Mouse (Mus musculus) liver, embryonic 16.5 days (tissue): ENCODE results near the gene Six5. TPM values are rescaled to one million over a fixed set of nuclear protein-coding genes. Genes with fewer than 3 reads are reported as not detected.

Experiments used
- ATAC-seq: fragments of 200-750 bp; cut with Nextera tagmentation; 2 replicates; pipeline ENCODE4 v1.8.0; 2017; ENCODE audit warnings: low read depth, mild to moderate bottlenecking, moderate number of reproducible peaks, moderate library complexity
- H3K27ac ChIP-seq: fragments of 300-500 bp; sonication (generic); 2 replicates; pipeline ENCODE4 v1.5.1; 2014; ENCODE audit warnings: mild to moderate bottlenecking, low read length
- H3K27me3 ChIP-seq: fragments of 300-500 bp; sonication (generic); 2 replicates; pipeline ENCODE4 v1.6.1; 2014; ENCODE audit warnings: low read depth, low read length, mixed read lengths; ENCODE audit not compliant: control insufficient read depth, insufficient read depth
- H3K36me3 ChIP-seq: fragments of 300-500 bp; sonication (generic); 2 replicates; pipeline ENCODE4 v1.6.1; 2014; ENCODE audit warnings: mild to moderate bottlenecking; ENCODE audit not compliant: control insufficient read depth, insufficient read depth
- H3K4me1 ChIP-seq: fragments of 300-500 bp; sonication (generic); 2 replicates; pipeline ENCODE4 v1.6.1; 2014; ENCODE audit warnings: low read depth, low read length, mixed read lengths; ENCODE audit not compliant: control insufficient read depth
- H3K4me2 ChIP-seq: fragments of 300-500 bp; sonication (generic); 2 replicates; pipeline ENCODE4 v1.6.1; 2014; ENCODE audit warnings: low read depth, low read length, mixed read lengths
- H3K4me3 ChIP-seq: fragments of 300-500 bp; sonication (generic); 2 replicates; pipeline ENCODE4 v1.5.1; 2014; ENCODE audit warnings: low read depth, mild to moderate bottlenecking, low read length
- H3K9ac ChIP-seq: fragments of 300-500 bp; sonication (generic); 2 replicates; pipeline ENCODE4 v1.6.1; 2014; ENCODE audit warnings: low read depth, low read length
- H3K9me3 ChIP-seq: fragments of 300-500 bp; sonication (generic); replicated peaks from 2 replicates; pipeline ENCODE4 v1.6.1; 2016; ENCODE audit warnings: low read length; ENCODE audit not compliant: control insufficient read depth
- WGBS: fragments of 180-500 bp; shearing (Covaris S2); extraction: QIAGEN DNeasy Blood & Tissue Kit; methylation state at CpG from one replicate; pipeline ENCODE4 v1.1.7; 2014; ENCODE audit not compliant: insufficient replicate concordance; 5-methylcytosine and 5-hydroxymethylcytosine counted together
- polyA plus RNA-seq: library from polyadenylated mRNA; unstranded; fragments of >200 nt; fragmentation: Nextera tagmentation; extraction: Ambion mirVana; gene quantifications from 2 replicates; pipeline ENCODE4 v1.2.1, GENCODE M21; 2015

Gene Six5
- polyA plus RNA-seq, 1 experiment from 2014 or later = 0.93 TPM

DNA sequence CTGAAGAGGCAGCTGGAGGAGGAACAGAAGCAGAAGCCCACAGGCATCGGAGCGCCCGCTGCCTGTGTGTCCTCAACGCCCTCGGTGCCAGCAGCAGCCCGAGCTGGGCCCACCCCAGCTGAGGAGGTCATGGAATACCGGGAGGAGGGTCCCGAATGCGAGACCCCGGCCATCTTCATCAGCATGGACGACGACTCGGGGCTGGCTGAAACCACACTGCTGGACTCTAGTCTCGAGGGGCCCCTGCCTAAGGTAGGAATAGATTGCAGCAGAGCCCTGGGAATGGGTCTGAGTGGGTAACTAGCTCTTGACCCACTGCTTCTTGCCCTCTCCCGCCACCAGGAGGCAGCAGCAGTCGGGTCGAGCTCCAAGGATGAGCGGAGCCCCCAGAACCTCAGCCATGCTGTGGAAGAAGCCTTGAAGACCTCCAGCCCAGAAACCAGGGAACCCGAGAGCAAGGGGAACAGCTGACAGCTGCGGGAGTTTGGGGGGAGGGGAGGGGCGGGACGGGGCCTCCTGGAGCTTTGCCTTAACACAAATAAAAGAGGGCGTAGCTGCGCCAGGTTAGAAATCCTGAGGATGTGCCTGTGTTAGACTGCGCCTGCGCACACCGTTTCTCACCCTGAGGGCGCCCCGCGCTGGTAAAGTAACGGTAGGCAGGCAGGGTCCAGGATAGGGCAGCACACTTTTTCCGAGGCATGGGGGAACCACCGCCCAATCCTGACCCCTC is 40.2 kb upstream of the Six5 start, which contains the start of gene Rsph6a:
Rsph6a (plus strand) TSS at position 644 of the 730 bp plus-strand sequence.
- no peaks in the 10 kb centered on the region for H3K4me1 ChIP-seq
- no peak within 1 kb of the TSS for H3K27ac ChIP-seq
- 54% methylated on average over 33 of the region's 33 CpGs for WGBS
- H3K4me2 ChIP-seq = no peak within 1 kb of the TSS
- H3K4me3 ChIP-seq = no peak within 1 kb of the TSS
- H3K9ac ChIP-seq = no peak within 1 kb of the TSS
- H3K9me3 ChIP-seq = no peaks in the 10 kb centered on the region
- H3K36me3 ChIP-seq = peaks cover 12% of the 10 kb centered on the region
- no peak; the same call in 1 of the 2 replicates for ATAC-seq
- no peaks in the 10 kb centered on the region for H3K27me3 ChIP-seq

DNA sequence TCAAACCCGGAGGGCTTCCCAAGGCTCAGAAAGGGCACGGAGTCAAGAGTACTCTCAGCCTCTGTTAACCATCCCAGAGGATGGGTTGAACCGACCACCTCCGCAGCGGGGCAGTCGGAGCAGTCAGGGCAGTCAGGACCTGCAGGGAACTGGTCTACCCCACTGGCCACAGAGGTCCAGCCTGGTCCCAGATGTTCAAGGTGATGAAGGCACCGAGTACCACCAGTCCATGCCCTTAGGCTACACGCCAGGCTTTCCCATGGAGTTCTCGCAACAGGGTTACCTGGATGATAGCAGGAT is 39.7 kb upstream of the Six5 start:
- Histone ChIP-seq H3K36me3 (peaks cover 11% of the 10 kb centered on the region), H3K4me3 (no peak overlapping the region)
- no peak for ATAC-seq

DNA sequence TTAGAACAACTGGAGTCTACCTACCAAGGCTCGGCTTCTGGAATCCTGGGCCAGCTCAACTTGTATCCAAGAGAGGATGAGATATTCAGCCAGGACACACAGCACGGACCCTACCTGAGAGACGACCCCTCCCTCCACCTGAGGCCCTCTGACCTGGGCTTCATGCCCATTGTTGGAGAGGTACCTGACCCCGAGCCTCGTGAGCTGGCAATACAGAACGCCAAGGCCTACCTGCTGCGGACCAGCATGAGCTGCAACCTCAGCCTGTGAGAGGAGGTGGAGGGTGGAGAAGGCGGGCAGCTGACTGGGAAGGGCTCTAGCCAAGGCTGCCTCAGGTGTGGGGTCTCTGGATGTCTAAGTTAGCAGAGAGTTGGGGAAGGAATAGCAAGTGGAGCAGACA is 39.3 kb upstream of the Six5 start:
- H3K9me3 ChIP-seq = no peaks in the 10 kb centered on the region
- no peak overlapping the region for H3K4me3 ChIP-seq
- no peak overlapping the region for H3K9ac ChIP-seq
- no peak for ATAC-seq
- H3K4me1 ChIP-seq = no peaks in the 10 kb centered on the region
- H3K27me3 ChIP-seq = no peaks in the 10 kb centered on the region
- WGBS = 73% methylated on average over 8 of the region's 8 CpGs
- H3K36me3 ChIP-seq = peaks cover 8% of the 10 kb centered on the region
- H3K27ac ChIP-seq = no peak overlapping the region
- H3K4me2 ChIP-seq = no peak overlapping the region

More for the DNA sequence above, 39.7 kb upstream of the Six5 start:
- Histone ChIP-seq H3K9ac (no peak overlapping the region), H3K4me2 (no peak overlapping the region), H3K27me3 (no peaks in the 10 kb centered on the region), H3K9me3 (no peaks in the 10 kb centered on the region), H3K4me1 (no peaks in the 10 kb centered on the region), H3K27ac (no peak overlapping the region)
- WGBS = 74% methylated on average over 9 of the region's 9 CpGs

DNA sequence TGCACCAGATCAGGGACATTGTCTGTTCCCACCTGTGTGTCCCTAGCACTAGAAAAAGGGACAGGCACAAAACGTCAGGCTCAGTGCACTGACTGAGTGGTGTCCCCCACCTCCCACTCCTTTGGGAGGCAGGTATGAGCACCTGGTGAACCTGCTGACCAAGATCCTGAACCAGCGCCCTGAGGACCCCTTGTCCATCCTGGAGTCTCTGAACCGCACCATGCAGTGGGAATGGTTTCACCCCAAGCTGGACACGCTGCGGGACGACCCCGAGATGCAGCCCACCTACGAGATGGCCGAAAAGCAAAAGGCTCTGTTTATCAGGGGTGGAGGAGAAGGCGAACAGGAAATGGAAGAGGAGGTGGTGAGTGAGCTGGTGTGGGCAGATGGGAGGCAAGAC is 37.0 kb upstream of the Six5 start:
- H3K4me2 ChIP-seq = no peak overlapping the region
- H3K4me1 ChIP-seq = no peaks in the 10 kb centered on the region
- WGBS = 60% methylated on average over 10 of the region's 10 CpGs
- H3K4me3 ChIP-seq = no peak overlapping the region
- no peak overlapping the region for H3K27ac ChIP-seq
- no peak overlapping the region for H3K9ac ChIP-seq
- ATAC-seq = no peak
- no peaks in the 10 kb centered on the region; the same call in 1 of the 2 replicates for H3K27me3 ChIP-seq
- peaks cover 2% of the 10 kb centered on the region; the same call in 1 of the 2 replicates for H3K36me3 ChIP-seq
- H3K9me3 ChIP-seq = no peaks in the 10 kb centered on the region

DNA sequence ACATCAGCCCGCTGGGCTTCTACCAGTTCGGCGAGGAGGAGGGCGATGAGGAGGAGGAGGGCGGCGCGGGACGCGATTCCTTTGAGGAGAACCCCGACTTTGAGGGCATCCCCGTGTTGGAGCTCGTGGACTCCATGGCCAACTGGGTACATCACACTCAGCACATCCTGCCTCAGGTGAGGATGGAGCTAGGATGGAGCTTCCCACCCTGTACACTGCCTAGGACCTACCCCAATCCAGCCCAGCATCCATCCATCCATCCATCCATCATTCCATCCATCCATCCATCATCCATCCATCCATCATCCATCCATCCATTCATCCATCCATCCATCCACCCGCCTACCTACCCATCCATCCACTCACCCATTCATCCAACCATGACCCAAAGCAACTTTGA is 28.5 kb upstream of the Six5 start:
- no peaks in the 10 kb centered on the region for H3K36me3 ChIP-seq
- no peak overlapping the region for H3K9ac ChIP-seq
- 35% methylated on average over 12 of the region's 13 CpGs for WGBS
- H3K27me3 ChIP-seq = peaks cover 31% of the 10 kb centered on the region
- H3K4me2 ChIP-seq = no peak overlapping the region
- no peaks in the 10 kb centered on the region for H3K4me1 ChIP-seq
- ATAC-seq = no peak
- no peak overlapping the region for H3K27ac ChIP-seq
- H3K9me3 ChIP-seq = no peaks in the 10 kb centered on the region
- H3K4me3 ChIP-seq = no peak overlapping the region

DNA sequence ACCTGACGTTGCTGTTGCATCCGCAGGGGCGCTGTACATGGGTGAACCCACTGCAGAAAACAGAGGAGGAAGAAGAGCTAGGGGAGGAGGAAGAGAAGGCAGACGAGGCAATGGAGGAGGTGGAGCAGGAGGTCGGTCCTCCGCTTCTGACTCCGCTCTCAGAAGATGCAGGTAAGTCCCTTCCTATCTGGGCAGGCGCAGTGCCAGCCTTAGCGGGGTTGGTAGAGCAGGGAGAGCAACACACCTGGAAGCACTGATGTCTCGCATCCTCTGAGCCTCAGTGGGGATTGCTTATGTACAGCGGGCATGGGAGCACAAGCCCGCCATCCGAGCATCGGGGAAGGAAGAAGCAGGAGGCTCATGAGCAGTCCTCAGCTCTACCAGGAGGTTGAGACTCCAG is 27.3 kb upstream of the Six5 start:
- WGBS = 33% methylated on average over 14 of the region's 14 CpGs
- peaks cover 31% of the 10 kb centered on the region for H3K27me3 ChIP-seq
- no peaks in the 10 kb centered on the region for H3K36me3 ChIP-seq
- no peak overlapping the region for H3K9ac ChIP-seq
- no peak for ATAC-seq
- no peak overlapping the region for H3K27ac ChIP-seq
- H3K9me3 ChIP-seq = no peaks in the 10 kb centered on the region
- no peak overlapping the region for H3K4me2 ChIP-seq
- H3K4me3 ChIP-seq = no peak overlapping the region
- no peaks in the 10 kb centered on the region for H3K4me1 ChIP-seq

DNA sequence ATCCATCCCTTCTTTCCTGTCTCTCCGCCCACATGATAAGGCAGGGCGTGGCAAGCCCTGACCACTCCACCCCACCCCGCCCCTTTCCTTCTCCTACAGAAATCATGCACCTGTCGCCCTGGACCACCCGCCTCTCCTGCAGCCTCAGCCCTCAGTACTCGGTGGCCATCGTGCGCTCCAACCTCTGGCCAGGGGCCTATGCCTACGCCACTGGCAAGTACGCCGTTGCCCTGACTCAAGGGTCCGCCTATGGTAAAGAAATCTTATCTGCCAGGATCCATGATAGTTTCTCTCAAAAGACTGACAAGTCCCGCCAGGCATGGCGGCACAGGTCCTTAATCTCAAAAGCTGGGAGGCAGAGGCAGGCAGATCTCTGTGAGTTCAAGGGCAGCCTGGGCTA is 26.5 kb upstream of the Six5 start:
- no peaks in the 10 kb centered on the region for H3K4me1 ChIP-seq
- no peak overlapping the region for H3K4me3 ChIP-seq
- H3K27ac ChIP-seq = no peak overlapping the region
- no peak overlapping the region for H3K4me2 ChIP-seq
- H3K36me3 ChIP-seq = no peaks in the 10 kb centered on the region
- no peaks in the 10 kb centered on the region for H3K9me3 ChIP-seq
- H3K9ac ChIP-seq = no peak overlapping the region
- ATAC-seq = no peak
- WGBS = 54% methylated on average over 13 of the region's 14 CpGs
- H3K27me3 ChIP-seq = peaks cover 33% of the 10 kb centered on the region

DNA sequence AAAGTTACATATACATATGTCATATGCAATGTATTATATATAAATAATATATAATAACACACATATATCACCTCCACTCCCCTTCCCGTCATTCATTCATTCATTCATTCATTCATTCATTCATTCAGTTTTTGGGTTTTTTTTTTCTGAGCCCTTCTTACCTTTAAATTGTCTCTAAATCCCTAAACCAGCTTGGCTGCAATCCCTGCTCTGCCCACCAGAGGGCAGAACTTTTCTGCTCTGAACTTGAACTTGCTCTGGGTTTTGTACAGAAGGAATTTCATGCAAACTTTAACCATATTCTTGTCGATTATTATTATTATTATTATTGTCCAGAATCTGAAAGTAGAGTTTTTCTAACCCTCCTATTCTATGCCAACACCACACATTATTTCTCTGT is 25.7 kb upstream of the Six5 start:
- Histone ChIP-seq H3K27ac (no peak overlapping the region), H3K9me3 (no peaks in the 10 kb centered on the region), H3K4me1 (no peaks in the 10 kb centered on the region), H3K4me2 (no peak overlapping the region), H3K27me3 (peaks cover 38% of the 10 kb centered on the region), H3K9ac (no peak overlapping the region), H3K4me3 (no peak overlapping the region), H3K36me3 (no peaks in the 10 kb centered on the region)
- no peak for ATAC-seq
- 2% methylated on average over 2 of the region's 2 CpGs for WGBS

DNA sequence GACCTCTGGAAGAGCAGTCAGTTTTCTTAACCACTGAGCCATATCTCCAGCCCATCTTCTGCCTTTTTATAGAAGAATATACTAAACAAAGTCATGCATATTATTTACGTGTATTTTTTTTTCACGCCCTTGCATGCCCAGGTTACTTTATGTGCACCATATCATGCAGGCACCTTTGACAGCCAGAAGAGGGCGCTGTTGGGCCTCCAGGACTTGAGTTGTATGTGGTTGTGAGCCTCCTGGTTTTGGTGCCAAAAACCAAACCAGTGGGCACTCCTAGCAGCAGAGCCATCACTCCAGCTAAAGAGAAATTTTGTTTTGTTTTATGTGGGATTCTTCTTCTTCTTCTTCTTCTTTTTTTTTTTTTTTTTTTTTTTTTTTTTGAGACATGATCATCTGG is 24.9 kb upstream of the Six5 start:
- H3K9me3 ChIP-seq = no peaks in the 10 kb centered on the region
- peaks cover 35% of the 10 kb centered on the region for H3K27me3 ChIP-seq
- no peak overlapping the region for H3K4me2 ChIP-seq
- H3K4me1 ChIP-seq = no peaks in the 10 kb centered on the region
- WGBS = 37% methylated on average over 3 of the region's 3 CpGs
- H3K27ac ChIP-seq = no peak overlapping the region
- no peak overlapping the region for H3K9ac ChIP-seq
- no peak overlapping the region for H3K4me3 ChIP-seq
- H3K36me3 ChIP-seq = no peaks in the 10 kb centered on the region
- no peak for ATAC-seq
